Comparison of ENCODE assay signal across 11 mouse cellular contexts in genomic region chr16:44109002-44109401, GRCm38 (mm10). TPM values are rescaled to one million over a fixed set of nuclear protein-coding genes. Genes with fewer than 3 reads are reported as not detected.
DNase-seq lines count a peak whose midpoint lies in the region; ATAC-seq and TF ChIP-seq lines count a peak whose summit lies in the region.
"Had no signal": no experiment of that assay in that cellular context is flagged by ENCODE, and none has a peak within 500 bp of the region (broad histone marks: within the 10 kb centered on the region; RNA-seq: fewer than 3 reads in every experiment).

No protein-coding gene starts in this region.

- no peak overlapping the region for H3K27ac ChIP-seq in kidney, postnatal 0 days
- peak overlapping the region; percentile 69; the same call in 1 of the 2 replicates for H3K27ac ChIP-seq in embryonic facial prominence, embryonic 15.5 days (replicated peaks)
- H3K27ac ChIP-seq in thymus, adult 2 months (ENCODE audit: control insufficient read depth, insufficient read depth, low read length) = no peak overlapping the region
- H3K27ac ChIP-seq: limb, embryonic 15.5 days had no signal

- H3K9me3 ChIP-seq in kidney, postnatal 0 days (replicated peaks; ENCODE audit: low read length) = no peaks in the 10 kb centered on the region
- H3K9me3 ChIP-seq in embryonic facial prominence, embryonic 15.5 days (replicated peaks) = no peaks in the 10 kb centered on the region
- H3K9me3 ChIP-seq: limb, embryonic 15.5 days had no signal

- no peak overlapping the region for H3ac ChIP-seq in myocyte (ENCODE audit: control insufficient read depth, insufficient read length)

- no peak overlapping the region for H3K4me3 ChIP-seq in kidney, postnatal 0 days (replicated peaks; ENCODE audit: low read depth, low read length)
- no peak overlapping the region for H3K4me3 ChIP-seq in embryonic facial prominence, embryonic 15.5 days (replicated peaks)
- no peak overlapping the region for H3K4me3 ChIP-seq in myocyte
- H3K4me3 ChIP-seq in thymus, adult 2 months (ENCODE audit: control insufficient read depth, insufficient read depth, low read length) = no peak overlapping the region
- H3K4me3 ChIP-seq: limb, embryonic 15.5 days had no signal

- H3K79me2 ChIP-seq in myocyte (ENCODE audit: control insufficient read depth, insufficient read depth) = no peaks in the 10 kb centered on the region

- TF ChIP-seq POLR2A in myocyte (IDR thresholded peaks at IDR 0.05; ENCODE audit: insufficient read length, low read depth) = no peak
- no peak for TF ChIP-seq POLR2A in thymus, adult 2 months (IDR thresholded peaks at IDR 0.05; ENCODE audit: control insufficient read depth, extremely low read depth, insufficient read depth, low read length, poor library complexity)

- 53% methylated on average over 4 of the region's 4 CpGs for WGBS in kidney, postnatal 0 days
- 50% methylated on average over 4 of the region's 4 CpGs for WGBS in embryonic facial prominence, embryonic 15.5 days
- 94% methylated on average over 4 of the region's 4 CpGs for WGBS in thymus, adult 2 months

- peaks cover 42% of the 10 kb centered on the region for H3K36me3 ChIP-seq in kidney, postnatal 0 days (ENCODE audit: insufficient read depth, low read length)
- peaks cover 47% of the 10 kb centered on the region for H3K36me3 ChIP-seq in embryonic facial prominence, embryonic 15.5 days
- H3K36me3 ChIP-seq in myocyte (ENCODE audit: control insufficient read depth, insufficient read depth) = peaks cover 50% of the 10 kb centered on the region
- peaks cover 42% of the 10 kb centered on the region for H3K36me3 ChIP-seq in thymus, adult 2 months (ENCODE audit: control insufficient read depth, insufficient read depth, low read length)

- TF ChIP-seq CTCF in kidney, postnatal 0 days (IDR thresholded peaks at IDR 0.05; ENCODE audit: low read depth) = no peak
- TF ChIP-seq CTCF in thymus, adult 2 months (IDR thresholded peaks at IDR 0.05; ENCODE audit: borderline replicate concordance, control insufficient read depth, extremely low read depth, insufficient read depth, low read length, poor library complexity) = no peak

- peak; percentile 8 for DNase-seq in kidney, postnatal 0 days (ENCODE audit: low spot score)
- no peak for DNase-seq in kidney, adult 18-20 months
- peak; percentile 67 for DNase-seq in MN1 (ENCODE audit: low spot score)
- no peak for DNase-seq in cerebellum, adult 9-11 months
- no peak for DNase-seq in thymus, adult 2 months
- DNase-seq: adrenal gland, postnatal 36 days; cerebellum, adult 11-12 months; lung, adult 2 months had no signal

- ATAC-seq in kidney, postnatal 0 days (replicated peaks; ENCODE audit: low FRiP score, low read depth) = no peak
- peak; percentile 69; the same call in 1 of the 2 replicates for ATAC-seq in embryonic facial prominence, embryonic 15.5 days (ENCODE audit: insufficient number of reproducible peaks, low FRiP score, low TSS enrichment, low read depth)

- no peaks in the 10 kb centered on the region for H3K4me1 ChIP-seq in kidney, postnatal 0 days (replicated peaks; ENCODE audit: insufficient read depth, low read length)
- no peaks in the 10 kb centered on the region; the same call in 1 of the 2 replicates for H3K4me1 ChIP-seq in embryonic facial prominence, embryonic 15.5 days
- H3K4me1 ChIP-seq in thymus, adult 2 months (replicated peaks; ENCODE audit: control insufficient read depth, insufficient read depth, low read length) = no peaks in the 10 kb centered on the region
- H3K4me1 ChIP-seq: limb, embryonic 15.5 days had no signal

- H3K4me2 ChIP-seq in kidney, postnatal 0 days (ENCODE audit: low read length) = no peak overlapping the region
- H3K4me2 ChIP-seq in embryonic facial prominence, embryonic 15.5 days (replicated peaks) = no peak overlapping the region
- no peak overlapping the region for H3K4me2 ChIP-seq in myocyte (ENCODE audit: low read depth)
- H3K4me2 ChIP-seq: limb, embryonic 15.5 days had no signal

- no peak overlapping the region for H3K9ac ChIP-seq in kidney, postnatal 0 days (ENCODE audit: low read depth, low read length)
- no peak overlapping the region for H3K9ac ChIP-seq in embryonic facial prominence, embryonic 15.5 days
- H3K9ac ChIP-seq: limb, embryonic 15.5 days had no signal

- no peaks in the 10 kb centered on the region for H3K27me3 ChIP-seq in kidney, postnatal 0 days (ENCODE audit: insufficient read depth, low read length)
- H3K27me3 ChIP-seq in embryonic facial prominence, embryonic 15.5 days = no peaks in the 10 kb centered on the region
- H3K27me3 ChIP-seq in myocyte (ENCODE audit: control insufficient read depth, insufficient read depth, insufficient read length) = no peaks in the 10 kb centered on the region
- H3K27me3 ChIP-seq in thymus, adult 2 months (ENCODE audit: control insufficient read depth, insufficient read depth, low read length) = no peaks in the 10 kb centered on the region
- H3K27me3 ChIP-seq: limb, embryonic 15.5 days had no signal

TF ChIP-seq in myocyte, 11 proteins besides CTCF, POLR2A, EP300 and RAD21:
- peak in 2 of 3 experiments; percentile 31 to 44 for TF ChIP-seq MYOD1 (IDR thresholded peaks at IDR 0.05; ENCODE audit: control insufficient read depth in 1 of 3, insufficient read length in 2 of 3, low read depth in 2 of 3)
- no peak for TF ChIP-seq E2F4 (IDR thresholded peaks at IDR 0.05; ENCODE audit: insufficient read depth)
- no peak for TF ChIP-seq POLR2AphosphoS2 (IDR thresholded peaks at IDR 0.05; ENCODE audit: insufficient read length, low read depth)
- no peak for TF ChIP-seq USF1 (IDR thresholded peaks at IDR 0.05; ENCODE audit: low read depth)
- no peak for TF ChIP-seq MAX (IDR thresholded peaks at IDR 0.05; ENCODE audit: low read depth)
- no peak for TF ChIP-seq SRF (IDR thresholded peaks at IDR 0.05; ENCODE audit: control insufficient read depth, insufficient read length, low read depth)
- no peak for TF ChIP-seq TCF3 (IDR thresholded peaks at IDR 0.05; ENCODE audit: insufficient read length, low read depth)
- TF ChIP-seq REST (IDR thresholded peaks at IDR 0.05; ENCODE audit: insufficient read depth, insufficient read length) = no peak
- TF ChIP-seq MYOG (IDR thresholded peaks at IDR 0.05; ENCODE audit: control insufficient read depth in 1 of 3, insufficient read depth in 1 of 3, insufficient read length in 2 of 3, low read depth in 2 of 3) = peak in 1 of 3 experiments; percentile 40
- TF ChIP-seq TCF12 (IDR thresholded peaks at IDR 0.05; ENCODE audit: insufficient read depth, poor library complexity, severe bottlenecking) = no peak
- TF ChIP-seq CEBPB (IDR thresholded peaks at IDR 0.05; ENCODE audit: insufficient read depth, poor library complexity, severe bottlenecking) = no peak

RNA-seq across cellular contexts. Expression of gene Atp6v1a, which starts 30.5 kb away (rescaled TPM):
- 131 and 136 TPM in 2 replicates for polyA plus RNA-seq in kidney, postnatal 0 days (2015; fragmentation: Nextera tagmentation; extraction: Ambion mirVana)
- 57.8 and 58.1 TPM in 2 replicates for polyA plus RNA-seq in embryonic facial prominence, embryonic 15.5 days (2015; fragmentation: Nextera tagmentation; extraction: Ambion mirVana)
- 28.7 TPM for polyA plus RNA-seq in myocyte (2012; fragmentation: generic; extraction: Trizol)
- polyA plus RNA-seq in thymus, adult 2 months (2012; rRNA removed) = 17.2 and 18.4 TPM in 2 replicates

RNA-seq across cellular contexts. Expression of gene Naa50, which starts 30.6 kb away (rescaled TPM):
- polyA plus RNA-seq in kidney, postnatal 0 days (2015; fragmentation: Nextera tagmentation; extraction: Ambion mirVana) = 72.8 and 80.3 TPM in 2 replicates
- 99.0 and 108 TPM in 2 replicates for polyA plus RNA-seq in embryonic facial prominence, embryonic 15.5 days (2015; fragmentation: Nextera tagmentation; extraction: Ambion mirVana)
- 34.7 TPM for polyA plus RNA-seq in myocyte (2012; fragmentation: generic; extraction: Trizol)
- 8.7 and 12.9 TPM in 2 replicates for polyA plus RNA-seq in thymus, adult 2 months (2012; rRNA removed)

RNA-seq across cellular contexts. Expression of gene Gramd1c, which starts 45.9 kb away (rescaled TPM):
- polyA plus RNA-seq in kidney, postnatal 0 days (2015; fragmentation: Nextera tagmentation; extraction: Ambion mirVana) = 5.7 and 6.1 TPM in 2 replicates
- 8.0 and 9.6 TPM in 2 replicates for polyA plus RNA-seq in embryonic facial prominence, embryonic 15.5 days (2015; fragmentation: Nextera tagmentation; extraction: Ambion mirVana)
- polyA plus RNA-seq in myocyte (2012; fragmentation: generic; extraction: Trizol) = 0.06 TPM
- 0.38 and 0.62 TPM in 2 replicates for polyA plus RNA-seq in thymus, adult 2 months (2012; rRNA removed)

Comparison
In these comparisons a context has a peak if more than half of its experiments do, and no peak if none do; other contexts are left out.
1. DNase-seq: peak in kidney, postnatal 0 days (single experiment) and MN1 (single experiment); none in kidney, adult 18-20 months (single experiment), cerebellum, adult 9-11 months (single experiment) and thymus, adult 2 months (single experiment).